Mouse (Mus musculus): Measurements from ENCODE around the gene Ang. TPM values are rescaled to one million over a fixed set of nuclear protein-coding genes. Genes with fewer than 3 reads are reported as not detected.

Ang gene
- total and polyA plus RNA-seq, 3 experiments, result not detected

- H3K27ac ChIP-seq (ENCODE audit: control insufficient read depth, low read depth, low read length), result no peak overlapping the region
- no peak overlapping the region for H3K9ac ChIP-seq (ENCODE audit: control insufficient read depth, low read depth, low read length, poor library complexity, severe bottlenecking)
- H3K9me3 ChIP-seq (replicated peaks; ENCODE audit: insufficient read depth, low read length), result no peaks in the 10 kb centered on the region
- no peaks in the 10 kb centered on the region for H3K79me2 ChIP-seq (ENCODE audit: control insufficient read depth, insufficient read depth, low read length, poor library complexity)
- H3K4me3 ChIP-seq (ENCODE audit: control insufficient read depth in 1 of 2, insufficient read depth in 1 of 2, low read depth in 2 of 2, low read length in 2 of 2), result no peak overlapping the region
- no peak for DNase-seq (ENCODE audit: low read depth, low spot score)
- TF ChIP-seq TCF12 (IDR thresholded peaks at IDR 0.05; ENCODE audit: low read depth, low read length), result peak; percentile 26; the same call in 1 of the 2 replicates
- peak in 1 of 2 experiments; percentile 14; a peak in 1 of 4 replicates for TF ChIP-seq EP300 (IDR thresholded peaks at IDR 0.05; ENCODE audit: low read depth in 1 of 2, low read length in 2 of 2)
- TF ChIP-seq POLR2AphosphoS5 (IDR thresholded peaks at IDR 0.05; ENCODE audit: borderline replicate concordance, low read depth, low read length), result no peak
- no peaks in the 10 kb centered on the region for H3K27me3 ChIP-seq (ENCODE audit: control insufficient read depth in 1 of 2, insufficient read depth in 2 of 2, low read length in 2 of 2)
- H3K36me3 ChIP-seq (ENCODE audit: control insufficient read depth in 1 of 2, insufficient read depth in 2 of 2, low read length in 2 of 2), result no peaks in the 10 kb centered on the region
- H3K4me1 ChIP-seq (ENCODE audit: control insufficient read depth in 1 of 2, insufficient read depth in 2 of 2, low read length in 2 of 2), result peaks cover 0 to 4% of the 10 kb centered on the region in 2 experiments; a peak in 2 of 4 replicates
Measured at GRCm38 (mm10) chr14:51150206-51150831, 59.4 kb downstream of the Ang start.

Other genes starting within 250 kb of the Ang start
- gene Tep1, start 220.6 kb upstream of the Ang start, total RNA-seq (2012; rRNA removed), result 19.5 and 36.8 TPM in 2 replicates
- 10 to 100 TPM in 1 of 2 experiments, not detected in 1; 13.7 TPM for gene Tep1, start 220.6 kb upstream of the Ang start, polyA plus RNA-seq (2012; ENCODE audit: insufficient read depth in 1 of 2, insufficient read length in 2 of 2, low read depth in 1 of 2, low replicate concordance in 2 of 2, missing spikeins in 1 of 2)
- gene Klhl33, start 193.6 kb upstream of the Ang start, total RNA-seq (2012; rRNA removed), result not detected in 2 replicates
- under 1 TPM in 1 of 2 experiments, not detected in 1; 0.01 TPM for gene Klhl33, start 193.6 kb upstream of the Ang start, polyA plus RNA-seq (2012; ENCODE audit: insufficient read depth in 1 of 2, insufficient read length in 2 of 2, low read depth in 1 of 2, low replicate concordance in 2 of 2, missing spikeins in 1 of 2)
- 28.0 and 29.6 TPM in 2 replicates for gene Osgep, start 166.3 kb upstream of the Ang start, total RNA-seq (2012; rRNA removed)
- 10 to 100 TPM in 1 of 2 experiments, not detected in 1; 45.1 TPM for gene Osgep, start 166.3 kb upstream of the Ang start, polyA plus RNA-seq (2012; ENCODE audit: insufficient read depth in 1 of 2, insufficient read length in 2 of 2, low read depth in 1 of 2, low replicate concordance in 2 of 2, missing spikeins in 1 of 2)
- gene Apex1, start 166.2 kb upstream of the Ang start, total RNA-seq (2012; rRNA removed), result 123 and 129 TPM in 2 replicates
- 100 to 1,000 TPM in 1 of 2 experiments, not detected in 1; 155 TPM for gene Apex1, start 166.2 kb upstream of the Ang start, polyA plus RNA-seq (2012; ENCODE audit: insufficient read depth in 1 of 2, insufficient read length in 2 of 2, low read depth in 1 of 2, low replicate concordance in 2 of 2, missing spikeins in 1 of 2)
- 10.5 and 12.2 TPM in 2 replicates for gene Pip4p1, start 160.3 kb upstream of the Ang start, total RNA-seq (2012; rRNA removed)
- 10 to 100 TPM in 1 of 2 experiments, not detected in 1; 21.6 TPM for gene Pip4p1, start 160.3 kb upstream of the Ang start, polyA plus RNA-seq (2012; ENCODE audit: insufficient read depth in 1 of 2, insufficient read length in 2 of 2, low read depth in 1 of 2, low replicate concordance in 2 of 2, missing spikeins in 1 of 2)
- gene Pnp, start 160.1 kb upstream of the Ang start, total RNA-seq (2012; rRNA removed), result 46.7 and 49.7 TPM in 2 replicates
- gene Pnp, start 160.1 kb upstream of the Ang start, polyA plus RNA-seq (2012; ENCODE audit: insufficient read depth in 1 of 2, insufficient read length in 2 of 2, low read depth in 1 of 2, low replicate concordance in 2 of 2, missing spikeins in 1 of 2), result 100 to 1,000 TPM in 1 of 2 experiments, 10 to 100 TPM in 1; 36.2 to 302 TPM
- 11.7 and 14.5 TPM in 2 replicates for gene Gm49342, start 146.6 kb upstream of the Ang start, total RNA-seq (2012; rRNA removed)
- gene Gm49342, start 146.6 kb upstream of the Ang start, polyA plus RNA-seq (2012; ENCODE audit: insufficient read depth in 1 of 2, insufficient read length in 2 of 2, low read depth in 1 of 2, low replicate concordance in 2 of 2, missing spikeins in 1 of 2), result 10 to 100 TPM in 1 of 2 experiments, not detected in 1; 45.2 TPM
- gene Pnp2, start 135.2 kb upstream of the Ang start, total RNA-seq (2012; rRNA removed), result 0.65 and 0.85 TPM in 2 replicates
- gene Pnp2, start 135.2 kb upstream of the Ang start, polyA plus RNA-seq (2012; ENCODE audit: insufficient read depth in 1 of 2, insufficient read length in 2 of 2, low read depth in 1 of 2, low replicate concordance in 2 of 2, missing spikeins in 1 of 2), result 1 to 10 TPM in 1 of 2 experiments, not detected in 1; 1.7 TPM
- gene Rnase10, start 83.4 kb upstream of the Ang start, total RNA-seq (2012; rRNA removed), result not detected in 2 replicates
- gene Rnase10, start 83.4 kb upstream of the Ang start, polyA plus RNA-seq (2012; ENCODE audit: insufficient read depth in 1 of 2, insufficient read length in 2 of 2, low read depth in 1 of 2, low replicate concordance in 2 of 2, missing spikeins in 1 of 2), result not detected
- not detected in 2 replicates for gene Rnase9, start 49.3 kb upstream of the Ang start, total RNA-seq (2012; rRNA removed)
- gene Rnase9, start 49.3 kb upstream of the Ang start, polyA plus RNA-seq (2012; ENCODE audit: insufficient read depth in 1 of 2, insufficient read length in 2 of 2, low read depth in 1 of 2, low replicate concordance in 2 of 2, missing spikeins in 1 of 2), result not detected
- not detected in 2 replicates for gene Rnase11, start 41.0 kb upstream of the Ang start, total RNA-seq (2012; rRNA removed)
- gene Rnase11, start 41.0 kb upstream of the Ang start, polyA plus RNA-seq (2012; ENCODE audit: insufficient read depth in 1 of 2, insufficient read length in 2 of 2, low read depth in 1 of 2, low replicate concordance in 2 of 2, missing spikeins in 1 of 2), result not detected
- gene Rnase12, start 33.5 kb upstream of the Ang start, total RNA-seq (2012; rRNA removed), result not detected in 2 replicates
- not detected for gene Rnase12, start 33.5 kb upstream of the Ang start, polyA plus RNA-seq (2012; ENCODE audit: insufficient read depth in 1 of 2, insufficient read length in 2 of 2, low read depth in 1 of 2, low replicate concordance in 2 of 2, missing spikeins in 1 of 2)
- gene Olfr750, start 16.7 kb upstream of the Ang start, total RNA-seq (2012; rRNA removed), result not detected in 2 replicates
- not detected for gene Olfr750, start 16.7 kb upstream of the Ang start, polyA plus RNA-seq (2012; ENCODE audit: insufficient read depth in 1 of 2, insufficient read length in 2 of 2, low read depth in 1 of 2, low replicate concordance in 2 of 2, missing spikeins in 1 of 2)
- not detected in 2 replicates for gene Rnase4, start 73 bp upstream of the Ang start, total RNA-seq (2012; rRNA removed)
- gene Rnase4, start 73 bp upstream of the Ang start, polyA plus RNA-seq (2012; ENCODE audit: insufficient read depth in 1 of 2, insufficient read length in 2 of 2, low read depth in 1 of 2, low replicate concordance in 2 of 2, missing spikeins in 1 of 2), result under 1 TPM in 1 of 2 experiments, not detected in 1; 0.18 TPM
- not detected in 2 replicates for gene Eddm3b, start 23.3 kb downstream of the Ang start, total RNA-seq (2012; rRNA removed)
- not detected for gene Eddm3b, start 23.3 kb downstream of the Ang start, polyA plus RNA-seq (2012; ENCODE audit: insufficient read depth in 1 of 2, insufficient read length in 2 of 2, low read depth in 1 of 2, low replicate concordance in 2 of 2, missing spikeins in 1 of 2)
- gene Rnase6, start 32.8 kb downstream of the Ang start, total RNA-seq (2012; rRNA removed), result 65.0 and 73.4 TPM in 2 replicates
- 10 to 100 TPM in 1 of 2 experiments, not detected in 1; 49.2 TPM for gene Rnase6, start 32.8 kb downstream of the Ang start, polyA plus RNA-seq (2012; ENCODE audit: insufficient read depth in 1 of 2, insufficient read length in 2 of 2, low read depth in 1 of 2, low replicate concordance in 2 of 2, missing spikeins in 1 of 2)
- not detected in 2 replicates for gene Rnase1, start 55.6 kb downstream of the Ang start, total RNA-seq (2012; rRNA removed)
- gene Rnase1, start 55.6 kb downstream of the Ang start, polyA plus RNA-seq (2012; ENCODE audit: insufficient read depth in 1 of 2, insufficient read length in 2 of 2, low read depth in 1 of 2, low replicate concordance in 2 of 2, missing spikeins in 1 of 2), result under 1 TPM in 1 of 2 experiments, not detected in 1; 0.07 TPM
- gene Rnase2b, start 71.1 kb downstream of the Ang start, total RNA-seq (2012; rRNA removed), result not detected in 2 replicates
- gene Rnase2b, start 71.1 kb downstream of the Ang start, polyA plus RNA-seq (2012; ENCODE audit: insufficient read depth in 1 of 2, insufficient read length in 2 of 2, low read depth in 1 of 2, low replicate concordance in 2 of 2, missing spikeins in 1 of 2), result not detected
- gene Ang2, start 108.0 kb downstream of the Ang start, total RNA-seq (2012; rRNA removed), result not detected in 2 replicates
- gene Ang2, start 108.0 kb downstream of the Ang start, polyA plus RNA-seq (2012; ENCODE audit: insufficient read depth in 1 of 2, insufficient read length in 2 of 2, low read depth in 1 of 2, low replicate concordance in 2 of 2, missing spikeins in 1 of 2), result not detected
- gene Ear14, start 112.2 kb downstream of the Ang start, total RNA-seq (2012; rRNA removed), result not detected in 2 replicates
- not detected for gene Ear14, start 112.2 kb downstream of the Ang start, polyA plus RNA-seq (2012; ENCODE audit: insufficient read depth in 1 of 2, insufficient read length in 2 of 2, low read depth in 1 of 2, low replicate concordance in 2 of 2, missing spikeins in 1 of 2)
- gene Rnase2a, start 165.0 kb downstream of the Ang start, total RNA-seq (2012; rRNA removed), result not detected in 2 replicates
- gene Rnase2a, start 165.0 kb downstream of the Ang start, polyA plus RNA-seq (2012; ENCODE audit: insufficient read depth in 1 of 2, insufficient read length in 2 of 2, low read depth in 1 of 2, low replicate concordance in 2 of 2, missing spikeins in 1 of 2), result not detected